Mouse (Mus musculus) heart, embryonic 14.5 days (tissue): ENCODE data around the gene Aph1a. TPM values are rescaled to one million over a fixed set of nuclear protein-coding genes. Genes with fewer than 3 reads are reported as not detected.
A peak's percentile ranks its signal among the peaks of the same experiment; 100 is the strongest.
"Not testable (repeated sequence)": the region's sequence is repeated elsewhere in the genome, so short reads cannot be mapped to it uniquely, and the experiment has no call there.

ENCODE experiments used
- ATAC-seq: fragments of 200-750 bp; cut with Nextera tagmentation; 2 replicates; pipeline ENCODE4 v1.8.0; 2017; ENCODE audit warnings: low read depth, moderate TSS enrichment; ENCODE audit not compliant: insufficient number of reproducible peaks, insufficient read depth, low FRiP score
- H3K27ac ChIP-seq, 2 experiments: fragments of 200-500 bp in 1 of 2; fragments of 300-500 bp in 1 of 2; sonication (generic) in 1 of 2; replicated peaks in 1 of 2; 2 replicates each; pipeline ENCODE4 v1.5.1; 2012 to 2014; ENCODE audit warnings: low read depth in 2 of 2, low read length in 2 of 2, control low read depth in 1 of 2, mild to moderate bottlenecking in 1 of 2, mixed read lengths in 1 of 2; ENCODE audit not compliant: control insufficient read depth in 1 of 2, insufficient read depth in 1 of 2
- H3K27me3 ChIP-seq: fragments of 300-500 bp; sonication (generic); 2 replicates; pipeline ENCODE4 v1.6.1; 2014; ENCODE audit warnings: mild to moderate bottlenecking, low read length, control low read depth; ENCODE audit not compliant: control insufficient read depth, insufficient read depth
- H3K36me3 ChIP-seq: fragments of 300-500 bp; sonication (generic); 2 replicates; pipeline ENCODE4 v1.6.1; 2014; ENCODE audit warnings: mild to moderate bottlenecking, control low read depth, low read length, mixed read lengths; ENCODE audit not compliant: control insufficient read depth, insufficient read depth
- H3K4me1 ChIP-seq, 2 experiments: fragments of 200-500 bp in 1 of 2; fragments of 300-500 bp in 1 of 2; sonication (generic) in 1 of 2; 2 replicates each; pipeline ENCODE4 v1.6.1; 2012 to 2014; ENCODE audit warnings: low read length in 2 of 2, control low read depth in 1 of 2, mixed read lengths in 1 of 2; ENCODE audit not compliant: control insufficient read depth in 2 of 2, insufficient read depth in 2 of 2
- H3K4me2 ChIP-seq: fragments of 300-500 bp; sonication (generic); 2 replicates; pipeline ENCODE4 v1.6.1; 2014; ENCODE audit warnings: mild to moderate bottlenecking, low read length
- H3K4me3 ChIP-seq, 2 experiments: fragments of 200-500 bp in 1 of 2; fragments of 300-500 bp in 1 of 2; sonication (generic) in 1 of 2; 2 replicates each; pipeline ENCODE4 v1.5.1; 2012 to 2014; ENCODE audit warnings: low read length in 2 of 2, mild to moderate bottlenecking in 2 of 2, control low read depth in 1 of 2, low read depth in 1 of 2, moderate library complexity in 1 of 2; ENCODE audit not compliant: control insufficient read depth in 1 of 2, insufficient read depth in 1 of 2
- H3K9ac ChIP-seq: fragments of 300-500 bp; sonication (generic); 2 replicates; pipeline ENCODE4 v1.6.1; 2014; ENCODE audit warnings: mild to moderate bottlenecking, low read length
- H3K9me3 ChIP-seq: fragments of 300-500 bp; sonication (generic); 2 replicates; pipeline ENCODE4 v1.6.1; 2016; ENCODE audit warnings: low read length, control low read depth; ENCODE audit not compliant: control insufficient read depth
- WGBS: fragments of 180-500 bp; shearing (Covaris S2); extraction: QIAGEN DNeasy Blood & Tissue Kit; methylation state at CpG from one replicate; pipeline ENCODE4 v1.1.7; 2014; 5-methylcytosine and 5-hydroxymethylcytosine counted together
- polyA plus RNA-seq: library from polyadenylated mRNA; unstranded; fragments of >200 nt; fragmentation: Nextera tagmentation; extraction: Ambion mirVana; gene quantifications from 2 replicates; pipeline ENCODE4 v1.2.1, GENCODE M21; 2014

The Aph1a gene
- polyA plus RNA-seq, 1 experiment from 2014 or later, result 38.4 TPM

DNA sequence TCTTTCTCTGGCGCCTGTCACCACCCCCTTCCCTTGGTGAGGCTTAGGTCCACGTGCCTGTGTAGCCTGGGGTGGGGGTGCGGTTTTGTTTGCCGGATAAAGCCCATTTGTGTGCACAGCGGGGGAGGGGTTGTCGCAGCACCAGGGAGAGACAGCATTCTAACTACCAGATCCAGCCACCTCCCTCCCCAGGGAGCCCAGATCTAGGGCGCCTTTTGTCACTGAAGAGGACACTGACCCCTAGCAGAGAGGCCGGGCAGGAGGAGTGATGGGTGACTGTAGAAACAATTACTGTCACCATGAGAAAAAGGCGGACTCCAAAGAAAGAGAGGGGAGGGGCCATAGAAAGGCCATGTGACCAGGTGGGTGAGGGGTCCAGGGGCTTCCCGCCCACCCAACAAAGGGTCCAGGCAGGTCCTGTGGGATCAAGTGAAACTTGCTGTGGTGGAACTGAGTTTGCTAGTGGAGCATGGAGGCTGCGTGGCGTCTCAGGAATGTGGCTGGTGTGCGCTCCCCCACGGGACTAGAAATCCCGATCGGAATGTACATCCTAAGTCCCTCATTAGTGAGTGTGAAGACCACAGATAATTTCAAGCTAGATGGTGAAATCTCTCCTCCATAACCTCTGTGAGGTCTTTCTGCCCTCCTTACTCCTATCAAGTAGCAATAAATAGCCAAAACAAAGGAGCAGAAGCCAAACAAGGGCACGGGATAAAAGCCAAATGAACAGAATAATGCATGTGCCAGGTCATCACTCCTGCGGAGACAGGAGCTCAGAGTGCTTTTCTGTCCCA, 11.6 kb downstream of the Aph1a start:
- Histone ChIP-seq H3K27ac (peak overlapping the region; percentile 81 to 84), H3K4me3 (peak overlapping the region; percentile 46 to 47), H3K4me2 (peak overlapping the region; percentile 93), H3K9me3 (no peaks in the 10 kb centered on the region), H3K27me3 (no peaks in the 10 kb centered on the region), H3K36me3 (no peaks in the 10 kb centered on the region), H3K4me1 (peaks cover 18 to 45% of the 10 kb centered on the region in 2 experiments), H3K9ac (peak overlapping the region; percentile 76)
- WGBS, result 0% methylated on average over 18 of the region's 18 CpGs
- peak; percentile 29 for ATAC-seq

DNA sequence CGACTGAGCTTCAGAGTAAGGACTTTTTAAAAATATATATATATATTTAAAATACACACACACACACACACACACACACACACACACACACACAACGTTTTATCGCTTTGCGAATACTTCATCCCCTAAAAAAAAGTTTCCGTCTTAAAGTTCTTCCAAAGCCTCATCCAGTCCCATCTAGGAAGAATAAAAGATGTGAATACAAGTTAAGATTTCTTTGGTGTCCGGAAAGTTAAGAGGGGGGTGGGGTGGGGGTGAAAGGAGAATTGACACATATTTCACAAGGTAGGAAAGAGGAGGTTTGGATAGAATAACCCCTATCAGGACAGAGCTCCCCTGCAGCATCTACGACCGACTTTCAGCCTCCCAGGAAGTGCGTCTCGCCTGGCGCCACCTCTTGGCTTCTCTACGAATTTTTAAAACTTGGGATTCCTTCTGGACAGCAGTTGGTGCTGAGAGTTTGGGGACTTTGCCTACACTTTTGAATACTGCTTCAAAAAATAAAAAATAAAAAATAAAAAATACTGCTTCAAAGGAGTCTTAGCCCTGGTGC, 12.2 kb downstream of the Aph1a start:
- peak overlapping the region; percentile 46 to 47; a peak in 3 of 4 replicates for H3K4me3 ChIP-seq
- no peak for ATAC-seq
- H3K27me3 ChIP-seq, result no peaks in the 10 kb centered on the region
- WGBS, result under 1% methylated on average over 12 of the region's 12 CpGs
- no peak overlapping the region for H3K27ac ChIP-seq
- peak overlapping the region; percentile 93 for H3K4me2 ChIP-seq
- H3K36me3 ChIP-seq, result no peaks in the 10 kb centered on the region
- no peaks in the 10 kb centered on the region for H3K9me3 ChIP-seq
- H3K9ac ChIP-seq, result peak overlapping the region; percentile 76
- peaks cover 18 to 45% of the 10 kb centered on the region in 2 experiments for H3K4me1 ChIP-seq

GRCm38 (mm10) chr3:95906860-95907259, 13.1 kb downstream of the Aph1a start:
- under 1% methylated on average over 12 of the region's 12 CpGs for WGBS
- peaks cover 15 to 40% of the 10 kb centered on the region in 2 experiments for H3K4me1 ChIP-seq

DNA sequence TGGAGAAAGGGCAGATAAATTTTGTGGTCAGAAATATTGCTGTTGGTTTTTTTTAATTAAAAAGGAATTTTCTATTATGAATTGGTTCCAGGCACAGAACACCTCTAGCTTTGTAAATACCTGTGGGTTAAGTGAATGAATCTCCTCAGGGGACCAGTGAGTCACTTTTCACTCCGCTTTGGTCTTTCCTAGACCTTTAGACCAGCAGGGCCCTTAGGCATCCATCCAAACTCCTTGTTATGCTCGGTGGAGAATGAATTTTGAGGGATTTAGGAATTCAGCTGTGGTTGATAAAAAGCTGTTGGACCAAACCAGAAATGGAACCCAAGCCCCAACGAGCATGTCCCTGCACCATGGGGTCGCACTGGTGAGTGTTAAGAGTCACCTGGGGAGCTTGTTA, 13.8 kb downstream of the Aph1a start:
- H3K9me3 ChIP-seq, result no peaks in the 10 kb centered on the region
- WGBS, result 50% methylated on average over 4 of the region's 4 CpGs
- no peak overlapping the region for H3K9ac ChIP-seq
- no peak overlapping the region for H3K4me3 ChIP-seq
- H3K4me2 ChIP-seq, result no peak overlapping the region
- no peaks in the 10 kb centered on the region for H3K36me3 ChIP-seq
- no peaks in the 10 kb centered on the region for H3K27me3 ChIP-seq
- H3K4me1 ChIP-seq, result peaks cover 9 to 32% of the 10 kb centered on the region in 2 experiments
- no peak overlapping the region for H3K27ac ChIP-seq
- no peak for ATAC-seq

More at GRCm38 (mm10) chr3:95906860-95907259, 13.1 kb downstream of the Aph1a start:
- Histone ChIP-seq H3K27me3 (no peaks in the 10 kb centered on the region), H3K9me3 (no peaks in the 10 kb centered on the region), H3K4me2 (peak overlapping the region; percentile 93), H3K4me3 (peak overlapping the region in 1 of 2 experiments; percentile 46; a peak in 2 of 4 replicates), H3K36me3 (no peaks in the 10 kb centered on the region), H3K27ac (no peak overlapping the region), H3K9ac (0 out of 2 replicates have a peak overlapping the region, but pooled peaks have one; percentile 49)
- no peak for ATAC-seq

- Histone ChIP-seq H3K4me3 (no peak overlapping the region), H3K9me3 (no peaks in the 10 kb centered on the region), H3K27ac (no peak overlapping the region), H3K9ac (no peak overlapping the region), H3K4me1 (0 out of 4 replicates have a peak, but pooled peaks cover 0 to 2% of the 10 kb centered on the region in 2 experiments), H3K36me3 (no peaks in the 10 kb centered on the region), H3K4me2 (no peak overlapping the region), H3K27me3 (no peaks in the 10 kb centered on the region)
- ATAC-seq, result no peak
- WGBS, result 56% methylated on average over 4 of the region's 4 CpGs
Observed at GRCm38 (mm10) chr3:95914706-95915105, 20.9 kb downstream of the Aph1a start.

DNA sequence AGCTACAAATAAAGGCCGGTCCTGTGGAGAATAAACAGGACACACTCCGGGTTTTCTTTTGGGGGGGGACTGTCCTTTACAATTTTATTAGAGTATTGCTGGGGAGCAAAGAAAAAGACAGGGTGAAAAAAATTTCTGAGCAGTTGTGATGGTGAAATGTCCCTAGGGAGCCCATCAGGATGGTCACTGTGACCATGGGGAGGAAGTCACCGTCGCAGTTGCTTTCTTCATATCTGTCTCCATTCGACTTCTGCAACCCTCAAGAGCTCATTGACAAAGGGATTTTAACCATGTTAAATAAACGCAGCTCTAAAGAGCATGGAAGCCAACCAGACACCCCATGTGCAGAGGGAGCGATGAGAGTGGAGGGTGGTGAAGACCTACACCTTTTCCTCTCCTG, 23.0 kb downstream of the Aph1a start:
- peaks cover 0 to 6% of the 10 kb centered on the region in 2 experiments; a peak in 1 of 4 replicates for H3K4me1 ChIP-seq
- H3K27ac ChIP-seq, result no peak overlapping the region
- no peak for ATAC-seq
- no peak overlapping the region for H3K4me2 ChIP-seq
- H3K9me3 ChIP-seq, result no peaks in the 10 kb centered on the region
- no peaks in the 10 kb centered on the region for H3K36me3 ChIP-seq
- no peak overlapping the region for H3K9ac ChIP-seq
- H3K4me3 ChIP-seq, result no peak overlapping the region
- no peaks in the 10 kb centered on the region for H3K27me3 ChIP-seq
- 65% methylated on average over 7 of the region's 7 CpGs for WGBS

DNA sequence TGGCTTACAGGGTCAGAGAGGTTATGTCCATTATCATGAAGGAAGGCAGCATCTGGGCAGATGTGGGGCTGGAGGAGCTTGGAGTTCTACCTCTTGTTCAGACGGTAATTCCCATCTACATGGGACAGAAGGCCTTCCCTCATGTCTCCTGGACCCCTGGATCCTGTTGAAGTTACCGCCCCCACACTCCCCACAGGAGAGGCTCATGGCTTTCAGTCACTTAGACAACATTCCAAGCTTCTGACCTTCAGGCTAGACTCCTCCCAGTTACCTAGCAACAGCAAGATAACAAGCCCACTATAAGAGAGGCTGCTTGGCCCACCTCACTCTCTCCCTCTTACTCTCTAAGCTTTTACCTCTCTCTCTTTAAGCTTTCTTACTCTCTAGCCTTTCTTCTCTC, 26.8 kb downstream of the Aph1a start:
- WGBS, result 32% methylated on average over 2 of the region's 2 CpGs
- ATAC-seq, H3K9ac ChIP-seq, H3K27ac ChIP-seq, H3K36me3 ChIP-seq, H3K4me2 ChIP-seq, H3K9me3 ChIP-seq, H3K4me3 ChIP-seq, H3K27me3 ChIP-seq, H3K4me1 ChIP-seq: not testable (repeated sequence)
